Mouse (Mus musculus) left cerebral cortex, postnatal 4 days (tissue): ENCODE data around the gene Hcn4. TPM values are rescaled to one million over a fixed set of nuclear protein-coding genes. Genes with fewer than 3 reads are reported as not detected.

Experiments
- DNase-seq: peaks from one replicate; pipeline ENCODE4 v3.0.0-alpha.2; 2022
- intact Hi-C: fragments of 180-260 bp; cut with DNase I; formaldehyde crosslinking; loops from one replicate; pipeline ENCODE4 v1.15.1; 2025
- total RNA-seq, 2 experiments: library from RNA; stranded (reverse); gene quantifications; 2 replicates each; pipeline ENCODE4 v1.2.3; 2021

Gene Hcn4
- total RNA-seq, 2 experiments from 2014 or later = 36.7 to 37.3 TPM

- no peak for DNase-seq
- intact Hi-C loops = no loop called here
Observed at GRCm38 (mm10) chr9:58847676-58848075, 24.5 kb downstream of the Hcn4 start.

GRCm38 (mm10) chr9:58849576-58850315, 26.5 kb downstream of the Hcn4 start:
- intact Hi-C loops = no loop called here

GRCm38 (mm10) chr9:58854931-58855330, 31.7 kb downstream of the Hcn4 start:
- intact Hi-C loops = no loop called here
- no peak for DNase-seq

More at GRCm38 (mm10) chr9:58849576-58850315, 26.5 kb downstream of the Hcn4 start:
- DNase-seq = no peak

GRCm38 (mm10) chr9:58859080-58859635, 35.9 kb downstream of the Hcn4 start:
- DNase-seq = no peak
- intact Hi-C loops = no loop called here

- intact Hi-C loops = no loop called here
- DNase-seq = peak; percentile 48
Observed at GRCm38 (mm10) chr9:58863826-58864225, 40.6 kb downstream of the Hcn4 start.

GRCm38 (mm10) chr9:58871141-58871540, 47.9 kb downstream of the Hcn4 start:
- intact Hi-C loops = loop anchor here (10.0 kb wide), 1 partner anchor 326 kb away; no protein-coding TSS in a partner anchor
- DNase-seq = no peak

GRCm38 (mm10) chr9:58873541-58874324, 50.5 kb downstream of the Hcn4 start:
- intact Hi-C loops = loop anchor here (10.0 kb wide), 1 partner anchor 329 kb away; no protein-coding TSS in a partner anchor
- DNase-seq = peak; percentile 73

- intact Hi-C loops = loop anchor here (10.0 kb wide), 1 partner anchor 330 kb away; no protein-coding TSS in a partner anchor
- DNase-seq = no peak
Observed at GRCm38 (mm10) chr9:58874354-58874753, 51.1 kb downstream of the Hcn4 start.

- no peak for DNase-seq
- intact Hi-C loops = loop anchor here (10.0 kb wide), 1 partner anchor 331 kb away; no protein-coding TSS in a partner anchor
Observed at GRCm38 (mm10) chr9:58875439-58875838, 52.2 kb downstream of the Hcn4 start.

- intact Hi-C loops = loop anchor here (10.0 kb wide), 1 partner anchor 332 kb away; no protein-coding TSS in a partner anchor
- no peak for DNase-seq
Observed at GRCm38 (mm10) chr9:58876946-58877625, 53.9 kb downstream of the Hcn4 start.

GRCm38 (mm10) chr9:58879836-58880235, 56.6 kb downstream of the Hcn4 start:
- intact Hi-C loops = loop anchor here (10.0 kb wide), 1 partner anchor 335 kb away; no protein-coding TSS in a partner anchor
- DNase-seq = no peak

GRCm38 (mm10) chr9:58882686-58883085, 59.5 kb downstream of the Hcn4 start:
- intact Hi-C loops = no loop called here
- DNase-seq = no peak

GRCm38 (mm10) chr9:58889782-58890448, 66.7 kb downstream of the Hcn4 start:
- no peak for DNase-seq
- intact Hi-C loops = no loop called here

GRCm38 (mm10) chr9:58890893-58891292, 67.7 kb downstream of the Hcn4 start:
- intact Hi-C loops = no loop called here
- DNase-seq = no peak

GRCm38 (mm10) chr9:58891840-58892640, 68.8 kb downstream of the Hcn4 start:
- no peak for DNase-seq
- intact Hi-C loops = no loop called here

- intact Hi-C loops = no loop called here
- no peak for DNase-seq
Observed at GRCm38 (mm10) chr9:58899602-58900001, 76.4 kb downstream of the Hcn4 start.

- intact Hi-C loops = no loop called here
- peak; percentile 41 for DNase-seq
Observed at GRCm38 (mm10) chr9:58902869-58903585, 79.8 kb downstream of the Hcn4 start.
